Comparison of ENCODE assay signal across 8 mouse cellular contexts in the genomic region with DNA sequence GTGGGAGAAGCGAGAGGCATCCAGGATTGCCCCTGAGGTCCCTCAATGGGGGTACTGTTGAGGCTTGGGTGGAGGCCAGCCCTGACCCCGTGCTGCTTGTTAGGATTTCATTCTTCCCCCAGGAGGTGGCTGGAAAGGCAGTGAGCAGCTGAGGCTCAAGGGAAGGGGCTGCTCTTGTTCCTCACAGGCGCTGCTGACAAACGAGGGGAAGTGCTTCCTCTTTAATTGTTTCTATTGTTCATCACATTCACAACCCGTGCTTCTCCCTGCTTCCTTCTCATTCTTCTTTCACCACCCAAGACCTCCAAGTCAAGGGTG.
A peak's percentile ranks its signal among the peaks of the same experiment; 100 is the strongest.
DNase-seq lines count a peak whose midpoint lies in the region; ATAC-seq lines count a peak whose summit lies in the region.

No protein-coding gene starts in this region.

- H3K4me3 ChIP-seq in forebrain, embryonic 10.5 days: no peak overlapping the region
- H3K4me3 ChIP-seq in forebrain, embryonic 11.5 days (ENCODE audit: low read depth, low read length): no peak overlapping the region
- H3K4me3 ChIP-seq in hindbrain, embryonic 12.5 days: no peak overlapping the region

- no peak for ATAC-seq in forebrain, embryonic 11.5 days (replicated peaks; ENCODE audit: low FRiP score)
- ATAC-seq in hindbrain, embryonic 12.5 days (ENCODE audit: low FRiP score): peak; percentile 75

- no peaks in the 10 kb centered on the region for H3K36me3 ChIP-seq in forebrain, embryonic 10.5 days (replicated peaks)
- H3K36me3 ChIP-seq in forebrain, embryonic 11.5 days (ENCODE audit: control insufficient read depth, insufficient read depth, low read length): no peaks in the 10 kb centered on the region
- H3K36me3 ChIP-seq in hindbrain, embryonic 12.5 days: no peaks in the 10 kb centered on the region

- 5% methylated on average over 5 of the region's 5 CpGs for WGBS in forebrain, embryonic 10.5 days
- WGBS in forebrain, embryonic 11.5 days: 5% methylated on average over 5 of the region's 5 CpGs
- WGBS in hindbrain, embryonic 12.5 days: 7% methylated on average over 5 of the region's 5 CpGs

- no peak for DNase-seq in forebrain, embryonic 10.5 days (ENCODE audit: extremely low spot score, low spot score)
- DNase-seq in forebrain, embryonic 11.5 days (ENCODE audit: low spot score): no peak
- peak; percentile 20 for DNase-seq in Muller cell, postnatal 12 days (ENCODE audit: inconsistent ontology term)
- DNase-seq in mesoderm, embryonic 11.5 days (ENCODE audit: low read depth, low spot score): peak; percentile 31
- DNase-seq in cerebellum, postnatal 25 days: no peak
- no peak for DNase-seq in kidney, postnatal 14 days
- DNase-seq in gastrocnemius, adult 18-20 months (ENCODE audit: low spot score): no peak

- H3K9ac ChIP-seq in forebrain, embryonic 11.5 days (ENCODE audit: low read length): no peak overlapping the region
- H3K9ac ChIP-seq in hindbrain, embryonic 12.5 days: no peak overlapping the region

- H3K9me3 ChIP-seq in forebrain, embryonic 10.5 days: no peaks in the 10 kb centered on the region
- no peaks in the 10 kb centered on the region for H3K9me3 ChIP-seq in forebrain, embryonic 11.5 days (ENCODE audit: control insufficient read depth, low read length)
- H3K9me3 ChIP-seq in hindbrain, embryonic 12.5 days (replicated peaks): no peaks in the 10 kb centered on the region

- peaks cover 8% of the 10 kb centered on the region; the same call in 1 of the 2 replicates for H3K27me3 ChIP-seq in forebrain, embryonic 10.5 days (ENCODE audit: poor library complexity, severe bottlenecking)
- no peaks in the 10 kb centered on the region for H3K27me3 ChIP-seq in forebrain, embryonic 11.5 days (ENCODE audit: control insufficient read depth, insufficient read depth, low read length)
- no peaks in the 10 kb centered on the region for H3K27me3 ChIP-seq in hindbrain, embryonic 12.5 days

- no peak overlapping the region for H3K4me2 ChIP-seq in forebrain, embryonic 11.5 days (ENCODE audit: low read depth, low read length, severe bottlenecking)
- no peak overlapping the region for H3K4me2 ChIP-seq in hindbrain, embryonic 12.5 days (replicated peaks)

- H3K4me1 ChIP-seq in forebrain, embryonic 10.5 days: peaks cover 14% of the 10 kb centered on the region
- H3K4me1 ChIP-seq in forebrain, embryonic 11.5 days (replicated peaks; ENCODE audit: control insufficient read depth, insufficient read depth, low read length): peaks cover 4% of the 10 kb centered on the region
- H3K4me1 ChIP-seq in hindbrain, embryonic 12.5 days: peaks cover 11% of the 10 kb centered on the region

- H3K27ac ChIP-seq in forebrain, embryonic 10.5 days: peak overlapping the region; percentile 56
- H3K27ac ChIP-seq in forebrain, embryonic 11.5 days (ENCODE audit: low read depth, low read length): no peak overlapping the region
- no peak overlapping the region for H3K27ac ChIP-seq in hindbrain, embryonic 12.5 days

Comparison
In these comparisons a context has a peak if more than half of its experiments do, and no peak if none do; other contexts are left out.
1. DNase-seq: peak in Muller cell, postnatal 12 days (single experiment) and mesoderm, embryonic 11.5 days (single experiment); none in forebrain, embryonic 10.5 days (single experiment), forebrain, embryonic 11.5 days (single experiment), cerebellum, postnatal 25 days (0 of 2), kidney, postnatal 14 days (single experiment) and gastrocnemius, adult 18-20 months (single experiment).